Mouse (Mus musculus) embryonic fibroblast, embryonic 13.5 days (primary cell): ENCODE measurements around the gene Slc30a1. TPM values are rescaled to one million over a fixed set of nuclear protein-coding genes. Genes with fewer than 3 reads are reported as not detected.

Source experiments
- H3K27ac ChIP-seq: 2 replicates; pipeline ENCODE4 v1.5.1; 2012; ENCODE audit warnings: low read length, control low read depth, inconsistent platforms; ENCODE audit not compliant: insufficient read depth
- H3K4me1 ChIP-seq: 2 replicates; pipeline ENCODE4 v1.6.1; 2011; ENCODE audit warnings: low read length; ENCODE audit not compliant: control insufficient read depth, insufficient read depth
- H3K4me3 ChIP-seq: 2 replicates; pipeline ENCODE4 v1.5.1; 2011; ENCODE audit warnings: mild to moderate bottlenecking, control low read depth, low read length; ENCODE audit not compliant: insufficient read depth
- CTCF ChIP-seq: IDR thresholded peaks from 2 replicates; pipeline ENCODE4 v1.5.1; 2011; ENCODE audit warnings: mild to moderate bottlenecking, control low read depth, low read length, moderate library complexity, borderline replicate concordance; ENCODE audit not compliant: insufficient read depth
- POLR2A ChIP-seq: IDR thresholded peaks from 2 replicates; pipeline ENCODE4 v1.6.1; 2011; ENCODE audit warnings: low read depth, mild to moderate bottlenecking, control low read depth, low read length, moderate library complexity
- polyA plus RNA-seq: library from polyadenylated mRNA; stranded (reverse); fragments of >200 nt; gene quantifications from 2 replicates; pipeline ENCODE4 v1.2.4, GENCODE M21; 2011; ENCODE audit warnings: low read depth; ENCODE audit not compliant: missing spikeins, insufficient read length

The Slc30a1 gene
- polyA plus RNA-seq, 1 experiment, result 10.1 TPM

DNA sequence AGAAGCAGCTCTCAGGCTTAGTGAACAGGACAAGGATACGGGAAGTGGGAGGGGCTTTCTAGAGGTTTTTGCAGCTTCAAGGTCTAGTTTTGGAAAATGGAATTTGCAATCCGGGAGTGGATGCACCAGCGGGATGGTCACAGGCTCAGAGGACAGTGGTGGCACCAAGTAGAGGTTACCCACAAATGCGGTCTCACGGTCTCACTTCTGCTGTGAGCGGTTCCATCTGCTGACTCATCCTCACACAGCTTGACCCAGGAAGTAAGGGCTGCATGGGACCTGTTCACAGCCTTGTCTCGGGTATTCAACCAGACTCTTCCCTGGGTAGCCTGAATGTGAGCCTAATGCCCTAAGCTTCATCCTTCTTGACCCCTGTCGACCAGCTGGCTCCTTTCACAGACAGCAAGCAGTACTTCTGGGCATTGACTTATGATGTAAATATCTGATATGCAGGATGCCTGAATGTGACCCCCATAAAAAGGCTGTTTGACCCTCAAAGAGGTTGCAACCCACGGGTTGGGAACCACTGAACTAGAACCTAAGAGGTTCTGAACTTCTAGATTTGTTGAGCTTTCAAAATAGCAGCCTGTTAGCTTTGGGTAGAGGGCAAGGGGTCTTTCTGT is 30.8 kb upstream of the Slc30a1 start:
- no peak for TF ChIP-seq POLR2A
- no peak for TF ChIP-seq CTCF
- Histone ChIP-seq H3K27ac (no peak overlapping the region), H3K4me3 (no peak overlapping the region), H3K4me1 (no peaks in the 10 kb centered on the region)

GRCm38 (mm10) chr1:191877681-191878080 is 28.9 kb upstream of the Slc30a1 start:
- Histone ChIP-seq H3K27ac (no peak overlapping the region), H3K4me1 (no peaks in the 10 kb centered on the region), H3K4me3 (no peak overlapping the region)
- no peak for TF ChIP-seq CTCF
- no peak for TF ChIP-seq POLR2A

- no peaks in the 10 kb centered on the region for H3K4me1 ChIP-seq
- H3K4me3 ChIP-seq, result no peak overlapping the region
- no peak overlapping the region for H3K27ac ChIP-seq
- TF ChIP-seq CTCF (no peak), POLR2A (no peak)
These were observed 28.0 kb upstream of the Slc30a1 start for GRCm38 (mm10) chr1:191878518-191878921.

- H3K4me1 ChIP-seq, result no peaks in the 10 kb centered on the region
- no peak for TF ChIP-seq CTCF
- TF ChIP-seq POLR2A, result no peak
- H3K27ac ChIP-seq, result no peak overlapping the region
- no peak overlapping the region for H3K4me3 ChIP-seq
These were observed 26.3 kb upstream of the Slc30a1 start for GRCm38 (mm10) chr1:191880247-191880646.

- no peak for TF ChIP-seq POLR2A
- no peak for TF ChIP-seq CTCF
- H3K4me1 ChIP-seq, result no peaks in the 10 kb centered on the region
- H3K4me3 ChIP-seq, result no peak overlapping the region
- no peak overlapping the region for H3K27ac ChIP-seq
These were observed 25.5 kb upstream of the Slc30a1 start for GRCm38 (mm10) chr1:191880921-191881609.

- Histone ChIP-seq H3K4me1 (no peaks in the 10 kb centered on the region), H3K4me3 (no peak overlapping the region), H3K27ac (no peak overlapping the region)
- TF ChIP-seq POLR2A, result no peak
- TF ChIP-seq CTCF, result no peak
These were observed 24.9 kb upstream of the Slc30a1 start for GRCm38 (mm10) chr1:191881663-191882062.

- no peak overlapping the region for H3K4me3 ChIP-seq
- H3K27ac ChIP-seq, result no peak overlapping the region
- H3K4me1 ChIP-seq, result no peaks in the 10 kb centered on the region
- TF ChIP-seq POLR2A (no peak), CTCF (no peak)
These were observed 23.9 kb upstream of the Slc30a1 start for GRCm38 (mm10) chr1:191882474-191883206.

- Histone ChIP-seq H3K27ac (no peak overlapping the region), H3K4me3 (no peak overlapping the region), H3K4me1 (no peaks in the 10 kb centered on the region)
- no peak for TF ChIP-seq POLR2A
These were observed 22.9 kb upstream of the Slc30a1 start for GRCm38 (mm10) chr1:191883654-191884053.

- Histone ChIP-seq H3K27ac (no peak overlapping the region), H3K4me1 (peaks cover 6% of the 10 kb centered on the region; the same call in 1 of the 2 replicates), H3K4me3 (no peak overlapping the region)
- TF ChIP-seq CTCF, result no peak
- TF ChIP-seq POLR2A, result no peak
These were observed 14.7 kb upstream of the Slc30a1 start for GRCm38 (mm10) chr1:191891912-191892311.

DNA sequence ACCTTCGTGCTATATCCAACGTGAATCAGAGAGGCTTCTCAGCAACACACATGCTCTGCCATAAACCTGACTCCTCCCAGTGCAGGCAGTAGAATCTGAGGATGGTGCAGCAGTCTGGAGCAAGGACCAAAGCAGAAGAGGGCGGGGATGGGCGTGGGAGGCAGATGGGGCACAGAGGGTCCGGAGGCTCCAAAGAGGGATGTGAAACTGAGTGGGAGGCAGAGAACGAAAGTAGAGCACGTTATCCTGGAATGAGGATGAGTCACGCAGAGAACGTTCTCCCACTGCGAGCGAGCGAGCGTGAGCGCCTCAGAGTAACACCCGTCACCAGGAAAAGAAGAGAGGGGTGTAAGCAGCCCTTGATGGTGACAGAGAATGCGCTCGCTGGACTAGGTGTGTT is 12.2 kb upstream of the Slc30a1 start:
- Histone ChIP-seq H3K27ac (no peak overlapping the region), H3K4me3 (no peak overlapping the region), H3K4me1 (peaks cover 6% of the 10 kb centered on the region)
- TF ChIP-seq CTCF (no peak), POLR2A (no peak)
